Mouse (Mus musculus) ES-Bruce4 (cell line): ENCODE measurements around the gene Lrrk1.

Experiments
- CTCF ChIP-seq: IDR thresholded peaks from one replicate; pipeline ENCODE4 v1.8.1; 2011; ENCODE audit warnings: low read depth, low read length
- POLR2A ChIP-seq: IDR thresholded peaks from one replicate; pipeline ENCODE4 v1.8.1; 2011; ENCODE audit warnings: low read length; ENCODE audit not compliant: insufficient read depth

DNA sequence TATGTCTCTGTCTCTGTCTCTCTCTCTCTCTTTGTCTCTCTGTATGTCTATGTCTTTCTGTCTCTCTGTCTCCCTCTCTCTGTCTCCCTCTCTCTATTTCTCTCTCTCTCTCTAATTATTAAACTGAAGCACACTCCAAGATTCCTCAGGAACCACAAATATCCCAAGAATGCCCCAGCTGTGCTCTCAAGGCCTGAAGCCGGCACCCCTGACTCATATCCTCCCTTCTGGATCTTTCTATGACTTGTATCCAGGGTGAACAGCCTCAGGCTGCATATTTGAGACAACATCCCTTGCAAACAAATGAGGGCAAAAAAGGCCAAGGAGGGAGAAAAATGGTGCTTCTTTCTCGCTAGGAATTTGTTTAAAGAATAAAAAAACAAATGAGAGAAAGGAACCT, 22.2 kb downstream of the Lrrk1 start, which contains the start of gene Gm10974:
- TF ChIP-seq POLR2A (no peak), CTCF (no peak)
